13 mouse cellular contexts compared by ENCODE assay signal in the genomic region with DNA sequence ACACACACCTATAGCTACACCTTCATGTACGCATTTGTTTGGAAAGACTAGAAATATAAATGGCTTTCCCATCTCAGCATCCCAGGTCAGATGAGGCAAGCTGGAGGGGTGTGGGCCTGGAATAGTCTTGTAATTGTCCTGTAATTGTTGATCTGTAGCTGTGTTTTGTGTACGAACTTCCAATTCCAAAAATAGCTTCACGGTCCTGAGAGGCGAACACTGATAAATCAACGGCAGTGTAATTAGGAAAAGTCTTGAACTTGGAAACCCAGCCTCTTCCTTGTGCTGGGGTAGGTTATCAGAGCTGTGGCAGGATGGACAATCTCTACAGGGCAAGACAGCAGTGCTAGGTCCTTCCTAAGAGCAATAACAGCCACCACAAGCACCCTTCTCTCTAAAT.
"Had no signal": no experiment of that assay in that cellular context is flagged by ENCODE, and none has a peak within 500 bp of the region (broad histone marks: within the 10 kb centered on the region; RNA-seq: fewer than 3 reads in every experiment).

No protein-coding gene starts in this region.

- H3K4me1 ChIP-seq: limb, embryonic 12.5 days; liver, embryonic 15.5 days; midbrain, embryonic 13.5 days; stomach, embryonic 15.5 days had no signal

- H3K4me2 ChIP-seq: intestine, embryonic 15.5 days; limb, embryonic 12.5 days; liver, embryonic 11.5 days; liver, embryonic 15.5 days; lung, embryonic 14.5 days; midbrain, embryonic 13.5 days; stomach, embryonic 15.5 days had no signal

- ATAC-seq: intestine, embryonic 15.5 days; midbrain, embryonic 13.5 days had no signal

- H3K27ac ChIP-seq: intestine, embryonic 15.5 days; layer of hippocampus, adult 2 months; limb, embryonic 12.5 days; liver, embryonic 15.5 days; midbrain, embryonic 13.5 days; stomach, embryonic 15.5 days had no signal

- H3K9me3 ChIP-seq: intestine, embryonic 15.5 days; limb, embryonic 12.5 days; liver, embryonic 15.5 days; stomach, embryonic 15.5 days had no signal

- DNase-seq: kidney, postnatal 4 days; lung, embryonic 14.5 days; lung, postnatal 36 days; right cerebral cortex, postnatal 14 days; thymus, adult 2 months; thymus, postnatal 25 days had no signal

- H3K27me3 ChIP-seq: intestine, embryonic 15.5 days; limb, embryonic 12.5 days; midbrain, embryonic 13.5 days; stomach, embryonic 15.5 days had no signal

- H3K9ac ChIP-seq: intestine, embryonic 15.5 days; limb, embryonic 12.5 days; liver, embryonic 15.5 days; lung, embryonic 14.5 days; midbrain, embryonic 13.5 days; stomach, embryonic 15.5 days had no signal

- H3K4me3 ChIP-seq: intestine, embryonic 15.5 days; layer of hippocampus, adult 2 months; limb, embryonic 12.5 days; liver, embryonic 15.5 days; midbrain, embryonic 13.5 days; stomach, embryonic 15.5 days had no signal

- H3K36me3 ChIP-seq: intestine, embryonic 15.5 days; limb, embryonic 12.5 days; liver, embryonic 15.5 days; midbrain, embryonic 13.5 days; stomach, embryonic 15.5 days had no signal
